Mouse (Mus musculus): ENCODE results near the gene Wdr76. TPM values are rescaled to one million over a fixed set of nuclear protein-coding genes. Genes with fewer than 3 reads are reported as not detected.
"Not testable (repeated sequence)": the region's sequence is repeated elsewhere in the genome, so short reads cannot be mapped to it uniquely, and the experiment has no call there.

Gene Wdr76
- 29.1 and 36.3 TPM in 2 replicates for total RNA-seq (2017)

DNA sequence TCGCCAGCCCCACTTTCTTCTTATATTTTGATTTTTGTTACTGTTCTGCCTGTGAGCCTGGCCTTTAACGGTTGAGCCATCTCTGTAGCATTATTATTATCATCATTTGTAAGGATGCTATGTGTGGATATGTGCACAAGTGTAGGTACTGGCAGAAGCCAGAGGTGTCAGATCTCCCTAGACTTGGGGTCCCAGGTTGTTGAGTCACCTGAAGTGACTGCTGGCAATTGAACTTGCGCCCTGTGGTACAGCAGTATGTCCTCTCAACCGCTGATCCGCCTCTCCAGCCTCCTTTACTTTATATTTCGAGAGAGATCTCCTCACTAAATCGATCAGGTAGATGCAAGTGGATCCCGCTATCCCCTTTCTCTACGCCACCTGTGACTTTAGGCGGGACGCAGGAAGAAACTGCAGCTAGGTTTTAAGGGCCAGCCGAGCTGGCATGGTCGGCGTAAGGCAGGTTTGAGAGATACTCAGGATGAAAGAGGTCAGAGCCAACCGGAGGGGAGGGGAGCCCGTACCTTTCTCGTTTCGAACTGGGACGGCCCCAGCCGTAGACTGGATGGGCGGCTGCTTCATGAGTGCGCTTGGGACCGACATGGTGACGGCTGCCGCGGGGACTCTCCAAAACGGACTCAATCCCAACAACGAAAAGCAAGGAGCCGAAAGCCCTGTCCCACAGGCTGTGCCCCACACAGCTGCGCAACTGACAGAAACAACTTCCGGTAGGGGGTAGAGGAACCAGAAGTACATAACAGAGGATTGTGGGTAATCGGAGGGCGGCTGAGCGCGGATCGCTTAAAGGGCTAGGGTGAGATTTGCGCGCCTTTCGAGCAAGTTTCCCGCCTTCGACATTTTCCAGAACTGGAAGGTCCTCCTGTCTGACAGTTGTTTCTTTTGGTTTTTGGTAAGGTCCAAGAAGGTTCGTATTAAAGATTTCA, at the start of gene Wdr76, which contains the start of gene Mfap1a:
TSS of gene Wdr76 (plus strand) at position 782 of the 941 bp plus-strand sequence.
TSS of gene Mfap1a (minus strand) at position 724 of the 941 bp plus-strand sequence.
- ATAC-seq (replicated peaks in 1 of 2; ENCODE audit: insufficient read depth in 1 of 2, low FRiP score in 2 of 2, low TSS enrichment in 1 of 2, low read depth in 1 of 2, poor library complexity in 2 of 2, severe bottlenecking in 2 of 2): peak; percentile 95 to 96

DNA sequence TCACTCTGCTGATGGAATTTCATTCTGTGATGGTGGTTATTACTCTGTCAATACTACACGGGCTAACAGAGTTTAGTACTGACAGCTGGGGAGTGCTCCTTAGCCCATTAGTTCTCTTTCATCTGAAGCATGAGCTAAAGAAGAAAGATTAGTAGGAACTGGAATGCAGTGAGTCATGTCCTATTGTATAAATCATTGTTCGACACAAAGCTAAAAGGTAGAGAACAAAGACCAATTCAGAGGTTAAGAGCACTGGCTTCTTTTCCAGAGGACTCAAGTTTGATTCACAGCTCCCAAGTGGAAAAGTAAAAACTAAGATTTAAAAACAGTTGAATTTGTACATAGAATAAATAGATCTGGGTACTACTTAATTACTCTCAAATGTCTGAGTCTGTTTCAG, 46.5 kb upstream of the Wdr76 start:
- ATAC-seq (replicated peaks in 1 of 2; ENCODE audit: insufficient read depth in 1 of 2, low FRiP score in 2 of 2, low TSS enrichment in 1 of 2, low read depth in 1 of 2, poor library complexity in 2 of 2, severe bottlenecking in 2 of 2): no peak

DNA sequence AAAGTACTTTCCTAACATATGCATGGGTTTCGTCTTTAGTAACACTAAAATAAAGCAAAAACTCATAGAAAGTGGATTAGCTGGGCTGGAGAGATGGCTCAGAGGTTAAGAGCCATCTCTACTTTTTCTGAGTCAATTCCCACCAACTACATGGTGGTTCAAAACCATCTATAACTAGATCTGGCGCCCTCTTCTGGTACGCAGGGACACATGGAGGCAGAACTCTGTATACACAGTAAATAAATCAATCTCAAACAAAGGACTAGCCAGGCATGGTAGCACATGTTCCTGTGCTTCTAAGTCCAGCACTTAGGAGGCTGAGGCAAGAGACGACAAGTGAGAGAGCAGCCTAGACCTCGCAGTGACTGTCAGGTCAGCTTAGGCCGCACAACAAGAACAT, 37.5 kb upstream of the Wdr76 start:
- 0 out of 4 replicates have a peak, but pooled peaks of 1 of the 2 experiments have one; percentile 30 for ATAC-seq (replicated peaks in 1 of 2; ENCODE audit: insufficient read depth in 1 of 2, low FRiP score in 2 of 2, low TSS enrichment in 1 of 2, low read depth in 1 of 2, poor library complexity in 2 of 2, severe bottlenecking in 2 of 2)

DNA sequence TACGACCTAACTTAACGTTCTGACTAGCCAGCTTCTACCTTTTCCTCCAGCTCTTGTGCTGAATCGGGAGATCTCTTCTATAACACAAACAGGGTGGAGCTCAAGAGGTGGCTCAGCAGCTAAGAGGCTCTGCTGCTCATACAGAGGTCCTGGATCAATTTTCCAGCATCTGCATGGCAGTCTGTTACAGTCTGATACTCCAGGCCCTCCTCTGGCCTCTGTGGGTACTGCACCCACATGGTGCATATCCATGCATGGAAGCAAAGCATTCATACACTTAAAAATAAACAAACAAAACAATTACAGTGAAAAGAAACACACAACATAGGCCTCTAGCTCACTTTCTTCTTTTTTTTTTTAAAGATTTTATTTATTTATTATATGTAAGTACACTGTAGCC, 33.7 kb upstream of the Wdr76 start:
- ATAC-seq (replicated peaks in 1 of 2; ENCODE audit: insufficient read depth in 1 of 2, low FRiP score in 2 of 2, low TSS enrichment in 1 of 2, low read depth in 1 of 2, poor library complexity in 2 of 2, severe bottlenecking in 2 of 2): not testable (repeated sequence)

DNA sequence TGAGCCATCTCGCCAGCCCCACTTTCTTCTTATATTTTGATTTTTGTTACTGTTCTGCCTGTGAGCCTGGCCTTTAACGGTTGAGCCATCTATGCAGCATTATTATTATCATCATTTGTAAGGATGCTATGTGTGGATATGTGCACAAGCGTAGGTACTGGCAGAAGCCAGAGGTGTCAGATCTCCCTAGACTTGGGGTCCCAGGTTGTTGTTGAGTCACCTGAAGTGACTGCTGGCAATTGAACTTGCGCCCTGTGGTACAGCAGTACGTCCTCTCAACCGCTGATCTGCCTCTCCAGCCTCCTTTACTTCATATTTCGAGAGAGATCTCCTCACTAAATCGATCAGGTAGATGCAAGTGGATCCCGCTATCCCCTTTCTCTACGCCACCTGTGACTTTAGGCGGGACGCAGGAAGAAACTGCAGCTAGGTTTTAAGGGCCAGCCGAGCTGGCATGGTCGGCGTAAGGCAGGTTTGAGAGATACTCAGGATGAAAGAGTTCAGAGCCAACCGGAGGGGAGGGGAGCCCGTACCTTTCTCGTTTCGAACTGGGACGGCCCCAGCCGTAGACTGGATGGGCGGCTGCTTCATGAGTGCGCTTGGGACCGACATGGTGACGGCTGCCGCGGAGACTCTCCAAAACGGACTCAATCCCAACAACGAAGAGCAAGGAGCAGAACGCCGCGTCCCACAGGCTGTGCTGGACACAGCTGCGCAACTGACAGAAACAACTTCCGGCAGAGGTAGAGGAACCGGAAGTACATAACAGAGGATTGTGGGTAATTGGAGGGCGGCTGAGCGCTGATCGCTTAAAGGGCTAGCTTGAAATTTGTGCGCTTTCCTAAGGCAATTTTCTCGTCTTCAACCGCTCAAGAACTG, 33.0 kb upstream of the Wdr76 start, which contains the start of gene Mfap1b:
TSS of gene Mfap1b (minus strand) at position 767 of the 879 bp plus-strand sequence.
- ATAC-seq (replicated peaks in 1 of 2; ENCODE audit: insufficient read depth in 1 of 2, low FRiP score in 2 of 2, low TSS enrichment in 1 of 2, low read depth in 1 of 2, poor library complexity in 2 of 2, severe bottlenecking in 2 of 2): peak; percentile 96 to 98

DNA sequence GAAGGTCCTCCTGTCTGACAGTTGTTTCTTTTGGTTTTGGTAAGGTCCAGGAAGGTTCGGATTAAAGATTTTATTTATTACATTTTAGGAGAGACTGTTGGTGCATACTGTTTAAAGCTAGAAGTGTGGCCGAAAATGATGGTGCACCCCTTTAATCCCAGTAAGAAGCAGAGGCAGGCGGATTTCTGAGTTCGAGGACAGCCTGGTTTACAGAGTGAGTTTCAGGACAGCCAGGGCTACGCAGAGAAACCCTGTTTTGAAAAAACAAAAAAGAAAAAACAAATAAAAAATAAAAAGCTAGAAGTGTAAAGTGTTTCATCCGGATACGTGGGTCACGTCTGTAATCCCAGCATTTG, 32.4 kb upstream of the Wdr76 start:
- ATAC-seq (replicated peaks in 1 of 2; ENCODE audit: insufficient read depth in 1 of 2, low FRiP score in 2 of 2, low TSS enrichment in 1 of 2, low read depth in 1 of 2, poor library complexity in 2 of 2, severe bottlenecking in 2 of 2): peak in 1 of 2 experiments; percentile 13; a peak in 1 of 4 replicates

DNA sequence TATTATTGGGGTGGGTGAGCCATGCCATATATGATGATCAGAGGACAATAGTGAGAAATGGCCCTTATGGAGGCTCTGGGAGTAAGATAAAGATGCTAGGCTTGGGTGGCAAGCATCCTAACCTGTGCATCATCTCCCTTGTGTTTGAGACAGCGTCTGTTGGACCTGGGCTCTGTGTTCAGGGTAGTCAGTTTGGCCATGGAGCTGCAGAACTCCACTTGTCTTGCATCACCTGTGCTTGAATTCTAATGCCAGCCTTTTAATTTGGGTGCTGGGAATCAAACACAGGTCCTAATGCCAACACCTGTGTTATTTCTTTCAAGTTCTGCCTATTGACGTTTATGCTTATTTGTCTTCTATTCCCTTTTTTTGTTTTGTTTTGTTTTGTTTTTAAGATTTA, 31.2 kb upstream of the Wdr76 start:
- not testable (repeated sequence) for ATAC-seq (replicated peaks in 1 of 2; ENCODE audit: insufficient read depth in 1 of 2, low FRiP score in 2 of 2, low TSS enrichment in 1 of 2, low read depth in 1 of 2, poor library complexity in 2 of 2, severe bottlenecking in 2 of 2)

DNA sequence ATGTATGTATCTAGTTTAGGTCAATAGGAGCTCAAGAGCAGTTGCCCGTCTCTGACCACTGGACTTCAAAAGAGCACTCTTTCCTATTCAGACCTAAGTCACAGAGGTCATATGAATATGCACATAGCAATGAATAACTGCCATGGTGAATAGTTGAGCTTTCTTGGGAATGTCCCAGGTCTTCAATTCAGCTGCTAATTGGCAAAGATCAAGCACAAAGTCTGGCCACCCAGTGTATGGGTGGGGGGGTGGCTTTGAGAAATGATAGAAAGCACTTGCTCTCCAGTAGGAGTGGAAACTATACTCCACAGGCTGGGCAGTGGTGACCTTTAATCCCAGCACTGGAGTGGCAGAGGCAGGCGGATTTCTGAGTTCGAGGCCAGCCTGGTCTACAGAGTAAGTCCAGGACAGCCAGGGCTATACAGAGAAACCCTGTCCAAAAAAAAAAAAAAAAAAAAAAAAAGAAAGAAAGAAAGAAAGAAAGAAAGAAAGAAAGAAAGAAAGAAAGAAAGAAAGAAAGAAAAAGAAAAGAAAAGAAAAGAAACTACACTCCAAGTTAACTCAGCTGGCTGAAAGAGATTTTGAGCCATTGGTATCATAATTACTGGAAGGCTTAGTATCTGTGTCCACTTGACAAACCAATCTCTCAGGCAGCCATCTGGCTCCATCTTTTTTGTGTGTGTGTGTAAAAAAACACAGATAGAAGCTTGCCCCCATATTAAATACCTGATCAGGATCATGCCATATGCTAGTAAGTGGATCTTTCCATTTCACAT, 28.8 kb upstream of the Wdr76 start:
- ATAC-seq (replicated peaks in 1 of 2; ENCODE audit: insufficient read depth in 1 of 2, low FRiP score in 2 of 2, low TSS enrichment in 1 of 2, low read depth in 1 of 2, poor library complexity in 2 of 2, severe bottlenecking in 2 of 2): no peak

DNA sequence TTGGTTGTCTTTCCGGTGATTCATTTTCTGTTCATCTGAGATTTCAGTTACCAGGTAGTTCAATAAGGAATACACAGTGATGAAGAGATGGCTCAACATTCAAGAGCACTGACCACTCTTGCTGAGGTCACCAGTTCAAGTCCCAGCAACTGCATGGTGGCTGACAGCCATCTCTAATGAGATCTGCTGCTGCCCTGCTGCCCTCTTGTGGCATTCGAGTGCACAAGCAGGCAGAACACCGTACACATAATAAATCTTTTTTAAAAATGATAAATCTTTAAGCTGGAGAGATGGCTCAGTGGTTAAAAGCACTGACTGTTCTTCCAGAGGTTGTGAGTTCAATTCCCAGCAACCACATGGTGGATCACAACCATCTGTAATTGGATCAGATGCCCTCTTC, 26.0 kb upstream of the Wdr76 start:
- peak; percentile 53 to 69; a peak in 3 of 4 replicates for ATAC-seq (replicated peaks in 1 of 2; ENCODE audit: insufficient read depth in 1 of 2, low FRiP score in 2 of 2, low TSS enrichment in 1 of 2, low read depth in 1 of 2, poor library complexity in 2 of 2, severe bottlenecking in 2 of 2)

DNA sequence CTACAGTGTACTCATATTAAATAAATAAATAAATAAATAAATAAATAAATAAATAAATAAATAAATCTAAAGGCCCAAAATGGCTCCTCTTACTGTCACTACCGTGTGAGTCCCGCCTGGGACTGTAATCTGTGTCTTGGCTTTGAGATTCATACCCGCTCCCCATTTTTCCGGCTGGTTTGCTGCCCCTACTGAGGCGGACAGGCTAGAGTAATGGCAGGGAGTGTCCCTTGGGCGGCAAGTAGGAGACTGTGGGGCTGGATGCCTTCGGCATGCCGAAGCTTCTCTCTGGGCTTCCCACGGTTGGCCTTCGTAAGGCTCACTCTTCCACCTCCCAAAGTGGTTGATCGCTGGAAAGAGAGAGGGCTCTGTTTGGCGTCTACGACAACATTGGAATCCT, 25.6 kb upstream of the Wdr76 start:
- ATAC-seq (replicated peaks in 1 of 2; ENCODE audit: insufficient read depth in 1 of 2, low FRiP score in 2 of 2, low TSS enrichment in 1 of 2, low read depth in 1 of 2, poor library complexity in 2 of 2, severe bottlenecking in 2 of 2): peak in 1 of 2 experiments; percentile 48; a peak in 2 of 4 replicates

DNA sequence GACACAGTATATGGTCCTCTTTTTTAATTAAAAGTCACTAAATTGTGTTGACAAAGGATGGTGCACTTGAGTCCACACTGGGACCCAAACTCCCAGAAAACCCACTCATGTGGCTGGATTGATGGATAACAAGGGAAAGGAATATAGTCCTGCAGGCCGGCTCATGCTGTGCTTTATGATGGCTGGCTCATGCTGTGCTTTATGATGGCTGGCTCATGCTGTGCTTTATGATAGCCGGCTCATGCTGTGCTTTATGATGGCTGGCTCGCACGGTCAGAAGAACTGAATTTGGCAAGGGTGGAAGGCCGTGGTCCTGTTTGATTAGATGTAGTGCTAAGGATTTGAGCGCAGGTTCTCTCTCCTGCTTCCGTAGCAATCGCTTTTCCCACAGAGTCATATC, 22.9 kb upstream of the Wdr76 start:
- no peak for ATAC-seq (replicated peaks in 1 of 2; ENCODE audit: insufficient read depth in 1 of 2, low FRiP score in 2 of 2, low TSS enrichment in 1 of 2, low read depth in 1 of 2, poor library complexity in 2 of 2, severe bottlenecking in 2 of 2)

DNA sequence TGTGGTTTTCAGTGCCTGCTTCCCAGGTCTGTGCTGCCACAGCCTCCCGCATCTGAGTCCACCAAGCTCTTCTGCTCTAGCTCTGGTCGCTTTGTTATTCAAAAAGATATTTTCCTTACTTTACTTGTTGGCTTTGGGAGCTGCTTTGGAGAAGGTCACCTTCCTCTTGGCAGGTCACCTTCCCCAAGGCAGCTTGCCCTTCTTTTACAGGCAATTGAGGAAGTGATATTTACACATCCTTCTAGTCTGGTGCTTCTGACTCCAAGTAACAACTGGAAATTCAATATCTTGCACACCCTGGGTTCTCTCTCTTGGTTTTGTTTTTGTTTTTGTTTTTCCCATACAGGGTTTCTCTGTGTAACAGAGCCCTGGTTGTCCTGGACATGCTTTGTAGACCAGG, 22.1 kb upstream of the Wdr76 start:
- ATAC-seq (replicated peaks in 1 of 2; ENCODE audit: insufficient read depth in 1 of 2, low FRiP score in 2 of 2, low TSS enrichment in 1 of 2, low read depth in 1 of 2, poor library complexity in 2 of 2, severe bottlenecking in 2 of 2): not testable (repeated sequence)

DNA sequence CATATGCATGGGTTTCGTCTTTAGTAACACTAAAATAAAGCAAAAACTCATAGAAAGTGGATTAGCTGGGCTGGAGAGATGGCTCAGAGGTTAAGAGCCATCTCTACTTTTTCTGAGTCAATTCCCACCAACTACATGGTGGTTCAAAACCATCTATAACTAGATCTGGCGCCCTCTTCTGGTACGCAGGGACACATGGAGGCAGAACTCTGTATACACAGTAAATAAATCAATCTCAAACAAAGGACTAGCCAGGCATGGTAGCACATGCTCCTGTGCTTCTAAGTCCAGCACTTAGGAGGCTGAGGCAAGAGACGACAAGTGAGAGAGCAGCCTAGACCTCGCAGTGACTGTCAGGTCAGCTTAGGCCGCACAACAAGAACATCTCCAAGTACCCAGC, 5.0 kb upstream of the Wdr76 start:
- peak in 1 of 2 experiments; percentile 39; a peak in 1 of 4 replicates for ATAC-seq (replicated peaks in 1 of 2; ENCODE audit: insufficient read depth in 1 of 2, low FRiP score in 2 of 2, low TSS enrichment in 1 of 2, low read depth in 1 of 2, poor library complexity in 2 of 2, severe bottlenecking in 2 of 2)

DNA sequence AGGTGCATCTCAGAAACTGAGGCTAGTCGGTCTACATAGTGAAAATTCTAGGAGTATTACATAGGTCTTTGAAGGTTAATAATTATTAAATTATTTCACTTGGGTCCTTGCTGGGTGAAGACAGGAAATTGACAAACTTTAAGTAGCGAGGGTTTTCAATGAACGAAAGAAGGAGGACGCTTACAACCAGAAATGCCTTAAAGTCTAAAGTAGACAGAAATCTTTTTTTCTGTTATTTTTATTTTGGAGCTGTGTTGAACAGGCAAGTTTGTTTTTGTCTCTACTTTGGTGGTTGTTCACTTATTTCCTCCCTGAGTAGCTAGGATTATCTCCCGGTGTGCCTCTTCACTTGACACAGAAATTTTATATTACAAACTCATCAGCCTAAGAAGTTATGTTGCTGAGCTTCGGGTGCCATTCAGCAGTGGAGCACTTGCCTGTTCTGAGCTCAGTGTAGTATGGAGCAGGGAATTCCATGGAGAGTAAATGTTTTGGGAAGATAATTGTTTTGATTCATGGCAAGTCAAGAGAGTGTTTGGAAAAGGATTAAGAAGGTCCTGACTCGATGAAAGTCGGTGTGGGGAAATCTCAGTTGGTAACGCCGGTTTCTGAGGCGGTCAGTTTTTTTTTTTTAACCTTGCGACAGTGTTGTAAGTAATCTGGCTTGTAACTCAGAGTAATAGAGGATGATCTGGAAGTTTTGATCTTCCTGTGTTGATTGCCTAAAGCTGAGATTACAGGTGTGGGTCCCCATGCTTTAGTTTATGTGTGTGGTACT, 839 bp downstream of the Wdr76 start:
- ATAC-seq (replicated peaks in 1 of 2; ENCODE audit: insufficient read depth in 1 of 2, low FRiP score in 2 of 2, low TSS enrichment in 1 of 2, low read depth in 1 of 2, poor library complexity in 2 of 2, severe bottlenecking in 2 of 2): no peak

DNA sequence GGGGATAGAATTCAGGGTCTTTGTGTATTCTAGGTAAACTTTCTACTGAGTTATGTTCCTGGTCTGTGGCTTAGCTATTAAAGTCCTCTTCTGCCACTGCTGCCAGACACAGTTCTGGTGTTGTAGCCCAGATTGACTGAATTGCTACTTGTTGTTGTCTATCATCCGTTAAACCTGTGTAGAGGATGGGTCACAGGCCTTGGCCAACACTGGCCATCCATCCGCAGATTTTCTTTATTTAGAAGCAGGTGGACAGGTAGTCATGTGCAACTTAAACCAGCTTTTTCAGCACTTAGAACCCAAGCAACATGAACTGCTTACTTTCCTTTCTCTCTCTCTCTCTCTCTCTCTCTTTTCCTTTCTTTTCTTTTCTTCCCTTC, 1.4 kb downstream of the Wdr76 start:
- ATAC-seq (replicated peaks in 1 of 2; ENCODE audit: insufficient read depth in 1 of 2, low FRiP score in 2 of 2, low TSS enrichment in 1 of 2, low read depth in 1 of 2, poor library complexity in 2 of 2, severe bottlenecking in 2 of 2): no peak

DNA sequence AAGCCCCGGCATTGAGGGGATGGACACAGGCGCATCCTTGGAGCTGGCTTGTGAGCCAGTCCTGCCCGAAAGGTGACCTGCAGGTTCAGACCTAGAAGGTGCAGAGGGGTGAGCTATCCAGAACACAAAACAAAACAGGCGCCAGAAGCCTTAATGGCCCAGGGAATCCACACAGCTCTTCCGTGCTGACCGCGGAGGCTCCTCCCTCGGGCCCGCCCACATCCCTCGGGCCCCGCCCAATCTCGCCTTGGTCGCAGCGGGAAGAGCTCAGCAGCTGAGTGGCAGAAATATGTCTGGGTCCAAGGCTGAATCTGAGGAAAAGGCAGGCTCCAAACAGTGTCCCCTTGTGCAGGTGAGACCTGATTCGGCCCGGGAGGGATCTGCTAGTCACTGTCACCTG, 3.1 kb downstream of the Wdr76 start:
- ATAC-seq (replicated peaks in 1 of 2; ENCODE audit: insufficient read depth in 1 of 2, low FRiP score in 2 of 2, low TSS enrichment in 1 of 2, low read depth in 1 of 2, poor library complexity in 2 of 2, severe bottlenecking in 2 of 2): no peak
